Comparison of ENCODE assay signal across 11 mouse cellular contexts in the genomic region with DNA sequence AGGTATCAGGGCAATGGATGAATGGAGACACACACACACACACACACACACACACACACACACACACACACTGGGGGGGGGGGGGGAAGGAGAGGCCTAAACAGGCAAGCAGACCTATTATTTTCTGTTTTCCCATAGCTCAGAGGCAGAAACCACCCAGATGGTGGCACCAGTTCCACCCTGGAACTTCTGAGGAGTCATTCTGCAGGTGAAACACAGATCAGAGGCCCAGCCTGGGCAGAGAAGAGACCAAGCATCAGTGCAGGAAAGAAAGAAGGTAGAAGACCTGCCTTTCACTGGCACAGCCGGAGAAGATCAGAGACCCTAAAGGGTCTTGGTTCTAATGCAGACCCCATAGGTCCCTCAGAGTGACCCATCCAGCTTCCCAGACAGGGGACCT.
A peak's percentile ranks its signal among the peaks of the same experiment; 100 is the strongest.
DNase-seq lines count a peak whose midpoint lies in the region; ATAC-seq and TF ChIP-seq lines count a peak whose summit lies in the region.
"Had no signal": no experiment of that assay in that cellular context is flagged by ENCODE, and none has a peak within 500 bp of the region (broad histone marks: within the 10 kb centered on the region; RNA-seq: fewer than 3 reads in every experiment).

No protein-coding gene starts in this region.

- no peaks in the 10 kb centered on the region for H3K27me3 ChIP-seq in heart, embryonic 11.5 days (ENCODE audit: control insufficient read depth, insufficient read depth, low read length)
- no peaks in the 10 kb centered on the region for H3K27me3 ChIP-seq in lung, postnatal 0 days (replicated peaks; ENCODE audit: insufficient read depth, low read length)
- no peaks in the 10 kb centered on the region for H3K27me3 ChIP-seq in hindbrain, postnatal 0 days (ENCODE audit: insufficient read depth, low read length)
- no peaks in the 10 kb centered on the region for H3K27me3 ChIP-seq in stomach, postnatal 0 days (ENCODE audit: control insufficient read depth, insufficient read depth, low read length)

- TF ChIP-seq CTCF in lung, postnatal 0 days (IDR thresholded peaks at IDR 0.05), result no peak
- TF ChIP-seq CTCF in hindbrain, postnatal 0 days (IDR thresholded peaks at IDR 0.05; ENCODE audit: low read depth), result peak; percentile 29
- TF ChIP-seq CTCF in stomach, postnatal 0 days (IDR thresholded peaks at IDR 0.05; ENCODE audit: low read depth), result peak; percentile 24

- intact Hi-C loops in heart, postnatal 14 days (cut with DNase I), result loop anchor here (5.0 kb wide), 2 partner anchors 56 to 129 kb away; no protein-coding TSS in a partner anchor

- H3K4me1 ChIP-seq in heart, embryonic 11.5 days (ENCODE audit: control insufficient read depth, insufficient read depth, low read length), result peaks cover 5% of the 10 kb centered on the region; the same call in 1 of the 2 replicates
- no peaks in the 10 kb centered on the region for H3K4me1 ChIP-seq in lung, postnatal 0 days (ENCODE audit: insufficient read depth, low read depth, low read length)
- H3K4me1 ChIP-seq in hindbrain, postnatal 0 days (ENCODE audit: insufficient read depth, low read length), result peaks cover 24% of the 10 kb centered on the region
- H3K4me1 ChIP-seq in stomach, postnatal 0 days (replicated peaks; ENCODE audit: control insufficient read depth, insufficient read depth), result 0 out of 2 replicates have a peak, but pooled peaks cover 3% of the 10 kb centered on the region

- 88% methylated on average over 1 of the region's 1 CpGs for WGBS in heart, embryonic 11.5 days (ENCODE audit: insufficient replicate concordance)
- WGBS in lung, postnatal 0 days, result 100% methylated on average over 1 of the region's 1 CpGs
- WGBS in hindbrain, postnatal 0 days, result 92% methylated on average over 1 of the region's 1 CpGs
- WGBS in stomach, postnatal 0 days, result 100% methylated on average over 1 of the region's 1 CpGs

- 0 out of 2 replicates have a peak overlapping the region, but pooled peaks have one; percentile 10 for H3K9ac ChIP-seq in heart, embryonic 11.5 days (ENCODE audit: low read depth, low read length)
- H3K9ac ChIP-seq in lung, postnatal 0 days (replicated peaks; ENCODE audit: low read depth), result no peak overlapping the region
- H3K9ac ChIP-seq in hindbrain, postnatal 0 days (replicated peaks; ENCODE audit: low read length), result peak overlapping the region; percentile 63; the same call in 1 of the 2 replicates
- H3K9ac ChIP-seq in stomach, postnatal 0 days (ENCODE audit: low read length), result no peak overlapping the region

- DNase-seq in heart, postnatal 14 days, result no peak
- DNase-seq in lung, postnatal 0 days (ENCODE audit: low spot score), result no peak
- no peak for DNase-seq in lung, postnatal 4 days
- DNase-seq in hindbrain, postnatal 0 days (ENCODE audit: low spot score), result peak; percentile 51
- DNase-seq in stomach, postnatal 0 days (ENCODE audit: low spot score), result no peak
- no peak for DNase-seq in spleen, postnatal 14 days (ENCODE audit: low spot score in 2 of 2)
- no peak for DNase-seq in cerebellum, adult 18-20 months
- DNase-seq: kidney, postnatal 36 days; lung, adult 18-20 months; right cerebral cortex, postnatal 14 days had no signal

- H3K36me3 ChIP-seq in heart, embryonic 11.5 days (ENCODE audit: control insufficient read depth, insufficient read depth, low read length), result no peaks in the 10 kb centered on the region
- no peaks in the 10 kb centered on the region for H3K36me3 ChIP-seq in lung, postnatal 0 days (ENCODE audit: insufficient read depth, low read length)
- no peaks in the 10 kb centered on the region for H3K36me3 ChIP-seq in hindbrain, postnatal 0 days (ENCODE audit: insufficient read depth, low read length)
- no peaks in the 10 kb centered on the region for H3K36me3 ChIP-seq in stomach, postnatal 0 days (ENCODE audit: control insufficient read depth, insufficient read depth, low read length)

- TF ChIP-seq EP300 in lung, postnatal 0 days (IDR thresholded peaks at IDR 0.05), result no peak
- no peak for TF ChIP-seq EP300 in stomach, postnatal 0 days (optimal IDR thresholded peaks at IDR 0.05)

- no peak for ATAC-seq in heart, embryonic 11.5 days (replicated peaks; ENCODE audit: insufficient number of reproducible peaks, low FRiP score, low TSS enrichment)
- ATAC-seq in lung, postnatal 0 days, result no peak
- no peak for ATAC-seq in hindbrain, postnatal 0 days
- ATAC-seq in stomach, postnatal 0 days (ENCODE audit: low FRiP score, low TSS enrichment), result no peak

- H3K4me3 ChIP-seq in heart, embryonic 11.5 days (ENCODE audit: low read depth, low read length), result no peak overlapping the region
- no peak overlapping the region for H3K4me3 ChIP-seq in lung, postnatal 0 days (ENCODE audit: low read depth, low read length)
- peak overlapping the region; percentile 52 for H3K4me3 ChIP-seq in hindbrain, postnatal 0 days (ENCODE audit: low read length)
- no peak overlapping the region for H3K4me3 ChIP-seq in stomach, postnatal 0 days (ENCODE audit: low read depth, low read length)

- H3K27ac ChIP-seq in heart, embryonic 11.5 days (ENCODE audit: low read depth, low read length), result peak overlapping the region; percentile 10; the same call in 1 of the 2 replicates
- no peak overlapping the region for H3K27ac ChIP-seq in lung, postnatal 0 days (ENCODE audit: low read length)
- H3K27ac ChIP-seq in hindbrain, postnatal 0 days, result peak overlapping the region; percentile 16
- no peak overlapping the region for H3K27ac ChIP-seq in stomach, postnatal 0 days (replicated peaks)

- H3K4me2 ChIP-seq in heart, embryonic 11.5 days, result peak overlapping the region; percentile 58
- peak overlapping the region; percentile 33; the same call in 1 of the 2 replicates for H3K4me2 ChIP-seq in lung, postnatal 0 days (replicated peaks; ENCODE audit: low read depth, low read length)
- peak overlapping the region; percentile 73 for H3K4me2 ChIP-seq in hindbrain, postnatal 0 days (ENCODE audit: low read depth, low read length)
- H3K4me2 ChIP-seq in stomach, postnatal 0 days (replicated peaks; ENCODE audit: low read depth), result peak overlapping the region; percentile 56

- no peaks in the 10 kb centered on the region for H3K9me3 ChIP-seq in heart, embryonic 11.5 days (replicated peaks; ENCODE audit: control insufficient read depth, low read length)
- H3K9me3 ChIP-seq in lung, postnatal 0 days (ENCODE audit: low read length), result no peaks in the 10 kb centered on the region
- no peaks in the 10 kb centered on the region for H3K9me3 ChIP-seq in hindbrain, postnatal 0 days (ENCODE audit: low read length)
- H3K9me3 ChIP-seq in stomach, postnatal 0 days (ENCODE audit: control insufficient read depth, low read length), result no peaks in the 10 kb centered on the region

Comparison
In these comparisons a context has a peak if more than half of its experiments do, and no peak if none do; other contexts are left out.
1. H3K27ac ChIP-seq: peak in heart, embryonic 11.5 days (single experiment) and hindbrain, postnatal 0 days (single experiment); none in lung, postnatal 0 days (single experiment) and stomach, postnatal 0 days (single experiment).
2. H3K9ac ChIP-seq: peak in heart, embryonic 11.5 days (single experiment) and hindbrain, postnatal 0 days (single experiment); none in lung, postnatal 0 days (single experiment) and stomach, postnatal 0 days (single experiment).
3. Peak in every context shown above with its lines, with median percentiles within 50 percentile points of each other: H3K4me2 ChIP-seq.